Mouse (Mus musculus) cerebellum, postnatal 36 days (tissue): ENCODE data around the gene Dusp16.

ENCODE experiments used
- DNase-seq, 2 experiments: peaks; one replicate each; pipeline ENCODE4 v3.0.0; 2021 to 2022; ENCODE audit warnings: mixed read lengths in 2 of 2

Gene Dusp16

DNA sequence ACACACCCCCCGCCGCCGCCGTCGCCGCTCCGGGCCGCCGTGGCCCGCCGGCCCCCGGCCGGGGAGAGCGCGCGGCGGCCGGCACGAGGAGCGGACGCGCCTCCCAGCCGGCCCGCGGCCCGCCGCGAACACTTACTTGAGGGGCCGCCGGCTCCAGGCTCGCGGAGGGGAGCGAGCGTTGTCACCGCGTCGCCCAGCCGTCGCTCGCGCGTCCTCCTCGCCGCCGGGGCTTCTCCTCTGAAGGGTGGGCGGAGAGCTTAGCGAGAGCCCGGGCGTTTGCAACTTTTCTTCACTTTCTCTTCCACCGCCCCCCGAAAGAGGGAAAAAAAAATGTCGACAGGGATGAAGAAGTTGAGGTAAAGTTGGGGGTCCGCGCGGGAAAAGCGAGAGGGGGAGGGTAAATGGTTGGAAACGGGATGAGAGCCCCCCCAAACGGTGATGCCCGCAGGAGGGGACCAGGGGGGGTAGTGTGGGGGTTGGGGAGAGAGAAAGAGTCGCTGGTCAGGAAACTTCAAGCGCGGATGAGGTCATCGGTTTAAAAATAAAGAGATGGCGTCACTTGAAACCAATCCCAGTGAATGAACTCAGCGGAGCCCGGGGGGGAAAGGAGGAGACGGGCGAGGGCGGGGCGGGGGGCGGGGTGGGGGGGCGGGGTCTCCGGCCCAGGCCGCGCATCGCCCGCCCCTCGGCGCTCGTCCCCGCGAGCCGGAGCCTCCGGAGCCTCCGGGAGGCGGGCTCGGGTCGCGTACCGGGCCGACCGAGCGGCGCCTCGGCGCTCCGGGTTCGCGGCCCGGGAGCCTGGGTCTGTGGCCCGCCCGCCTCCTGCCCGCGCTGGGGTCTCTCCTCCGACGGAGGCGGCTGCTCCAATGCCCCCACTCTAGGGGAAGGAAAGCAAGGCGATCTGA, at the start of gene Dusp16:
TSS of gene Dusp16 (minus strand) at position 485 of the 905 bp plus-strand sequence.
- DNase-seq = peak; percentile 81 to 90

DNA sequence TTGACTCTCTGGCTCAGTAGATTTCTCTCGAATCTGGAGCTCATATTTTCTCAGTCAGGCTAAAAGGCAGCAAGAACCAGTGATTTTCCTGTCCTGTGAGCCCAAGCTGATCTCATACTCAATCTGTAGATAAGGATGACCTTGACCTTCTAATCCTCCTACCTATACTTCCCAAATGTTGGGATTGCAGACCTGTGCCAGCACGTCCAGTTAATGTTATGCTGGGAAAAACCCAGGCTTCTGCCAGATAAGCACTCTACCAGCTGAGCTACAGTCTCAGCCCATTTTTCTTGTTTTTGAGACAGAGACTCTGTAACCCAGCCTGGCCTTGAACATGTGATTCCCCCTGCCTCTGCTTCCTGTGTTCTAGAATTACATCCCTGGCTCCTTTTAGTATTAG, 47.9 kb upstream of the Dusp16 start:
- DNase-seq = no peak

DNA sequence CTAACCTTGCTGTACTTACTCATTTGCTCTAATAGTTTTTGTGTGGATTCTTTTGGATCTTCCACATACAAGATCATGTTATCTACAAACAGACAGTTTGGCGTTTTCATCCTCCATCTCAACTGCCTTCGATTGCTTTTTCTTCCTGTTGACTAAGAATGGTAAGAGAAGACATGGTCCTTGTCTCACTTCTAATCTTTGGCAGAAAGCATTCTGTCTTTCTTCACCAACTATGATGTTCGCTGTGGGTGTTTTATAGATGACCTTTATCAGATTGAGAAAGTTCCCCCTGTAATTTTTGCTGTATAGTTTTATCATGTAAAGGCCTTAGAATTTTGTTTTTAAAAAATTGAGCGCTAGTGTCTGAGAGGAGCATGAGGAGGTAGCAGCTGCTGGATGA, 45.7 kb upstream of the Dusp16 start:
- no peak for DNase-seq

DNA sequence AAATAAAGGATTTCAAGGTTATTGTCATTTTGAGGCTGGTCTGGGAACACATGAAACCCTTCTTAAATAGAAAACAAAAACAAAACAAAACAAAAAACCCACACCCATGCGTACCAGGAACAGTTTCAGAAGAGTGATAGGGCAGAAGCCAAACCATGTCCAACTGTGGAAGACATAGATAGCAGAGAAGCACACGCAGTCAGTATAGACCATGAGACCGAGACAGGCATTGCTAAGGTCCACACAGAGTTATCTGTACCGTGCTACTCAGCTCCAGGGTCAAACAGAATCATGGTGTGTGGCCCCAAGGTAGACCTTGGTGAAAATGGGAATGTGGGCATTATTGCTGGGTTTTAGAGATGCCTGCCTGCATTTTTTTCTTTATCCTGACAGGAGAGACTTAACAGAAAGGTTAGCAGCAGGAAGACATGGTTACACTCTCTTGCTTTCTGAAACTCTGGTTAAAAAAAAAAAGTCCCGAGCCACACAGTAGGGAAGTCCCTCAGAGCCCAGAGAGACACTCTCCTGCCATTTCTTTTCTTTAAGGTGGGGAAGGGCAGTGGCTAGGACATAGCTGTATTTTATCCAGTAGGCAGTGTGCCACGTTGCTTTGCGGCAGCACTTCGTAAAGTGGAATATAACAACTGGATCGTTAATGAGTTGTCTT, 42.3 kb upstream of the Dusp16 start:
- no peak for DNase-seq

DNA sequence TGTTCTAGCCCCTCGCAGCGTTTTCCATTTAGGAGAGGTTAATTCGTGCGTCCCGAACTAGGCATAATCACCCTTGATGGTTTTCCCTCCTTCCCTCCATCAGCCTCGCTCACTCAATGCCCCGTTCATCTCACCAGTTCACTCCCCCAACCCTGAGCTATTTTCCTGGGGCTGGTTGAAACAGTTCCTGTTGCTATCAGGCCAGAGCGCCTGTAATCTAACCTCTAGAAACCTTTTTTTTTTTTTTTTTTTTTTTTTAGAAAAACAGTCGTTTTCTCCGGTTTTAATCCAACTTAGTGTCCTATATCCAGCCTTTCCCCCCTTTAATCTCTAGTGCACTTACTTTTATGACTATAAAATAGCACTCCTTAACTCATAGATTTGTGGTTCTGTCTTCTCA, 38.4 kb upstream of the Dusp16 start:
- no peak for DNase-seq

DNA sequence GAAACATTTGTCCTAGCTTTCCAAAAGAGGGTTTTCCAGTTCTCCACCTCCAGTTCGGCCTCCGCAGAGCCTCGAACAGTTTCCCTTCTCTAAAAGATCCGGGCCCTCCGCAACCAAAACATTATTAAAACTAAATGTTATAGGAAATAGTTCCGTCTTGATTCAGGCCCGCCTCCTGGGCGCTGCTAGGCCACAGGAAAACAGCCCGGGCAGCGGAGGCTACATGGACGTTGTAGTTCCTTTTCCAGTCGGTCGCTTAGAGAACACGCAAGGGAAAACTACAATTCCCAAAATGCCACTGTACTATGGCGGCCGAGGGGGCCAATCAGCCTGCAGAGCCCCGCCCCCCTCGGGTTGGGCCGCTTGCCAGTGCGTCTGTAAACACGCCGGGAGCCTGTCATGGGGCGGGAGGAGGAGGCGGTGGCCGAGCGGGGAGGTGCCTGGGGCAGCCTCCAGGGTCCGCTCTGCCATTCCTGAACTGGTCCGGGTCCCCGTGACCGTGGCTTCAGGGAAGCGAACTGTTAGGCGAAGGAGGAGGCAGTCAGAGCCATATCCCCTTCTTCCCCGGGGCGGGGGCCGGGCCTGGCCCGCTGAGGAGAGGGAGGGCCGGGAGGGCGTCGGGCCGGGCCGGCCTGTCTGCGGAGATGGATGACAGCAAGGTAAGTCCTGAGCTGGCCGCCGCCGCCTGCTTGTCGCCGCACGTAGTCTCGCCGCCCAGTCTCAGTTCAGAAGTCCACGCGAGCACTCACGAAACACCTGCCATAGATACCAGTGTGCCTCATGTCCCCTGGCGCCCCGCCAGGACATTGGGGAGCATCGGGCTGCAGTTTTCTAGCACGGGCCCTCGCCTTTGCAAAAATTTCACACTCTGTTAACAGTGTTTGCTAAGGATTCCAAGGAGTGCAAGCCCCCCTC, 37.6 kb upstream of the Dusp16 start, which contains the start of gene Crebl2:
TSS of gene Crebl2 (plus strand) at position 369 of the 915 bp plus-strand sequence.
- peak; percentile 100 for DNase-seq

DNA sequence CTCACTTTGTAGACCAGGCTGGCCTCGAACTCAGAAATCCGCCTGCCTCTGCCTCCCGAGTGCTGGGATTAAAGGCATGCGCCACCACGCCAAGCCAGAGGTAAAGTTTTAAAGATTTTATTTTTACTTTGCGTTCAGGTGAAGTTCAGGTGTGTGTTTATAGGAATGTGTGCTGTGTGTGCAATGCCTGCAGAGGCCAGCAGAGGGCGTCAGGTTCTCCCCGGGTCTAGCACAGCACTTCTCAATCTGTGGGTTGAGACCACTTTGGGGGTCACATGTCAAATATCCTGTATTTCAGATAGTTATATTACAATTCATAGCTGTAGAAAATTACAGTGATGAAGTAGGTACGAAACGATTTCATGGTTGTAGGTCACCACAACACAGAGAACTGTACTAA, 30.4 kb upstream of the Dusp16 start:
- no peak for DNase-seq

DNA sequence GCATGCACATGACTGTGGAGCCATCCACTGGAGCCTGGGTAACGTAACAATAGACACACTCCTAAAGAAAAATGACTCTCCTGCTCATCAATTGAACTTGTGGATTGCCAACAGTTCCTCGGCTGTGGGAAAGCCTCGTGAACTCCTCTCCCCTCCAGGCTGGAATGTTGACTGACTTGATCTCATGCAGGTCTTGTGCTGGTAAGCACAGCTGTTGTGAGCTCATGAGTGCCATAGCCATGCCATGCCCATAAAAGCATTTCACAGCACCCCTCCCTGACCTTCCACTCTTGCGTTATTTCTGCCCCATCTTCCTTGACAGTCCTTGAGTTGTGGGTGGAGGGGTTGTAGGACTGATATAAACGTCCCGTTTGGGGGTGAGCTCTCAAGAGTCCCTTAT, 28.0 kb upstream of the Dusp16 start:
- DNase-seq = no peak

DNA sequence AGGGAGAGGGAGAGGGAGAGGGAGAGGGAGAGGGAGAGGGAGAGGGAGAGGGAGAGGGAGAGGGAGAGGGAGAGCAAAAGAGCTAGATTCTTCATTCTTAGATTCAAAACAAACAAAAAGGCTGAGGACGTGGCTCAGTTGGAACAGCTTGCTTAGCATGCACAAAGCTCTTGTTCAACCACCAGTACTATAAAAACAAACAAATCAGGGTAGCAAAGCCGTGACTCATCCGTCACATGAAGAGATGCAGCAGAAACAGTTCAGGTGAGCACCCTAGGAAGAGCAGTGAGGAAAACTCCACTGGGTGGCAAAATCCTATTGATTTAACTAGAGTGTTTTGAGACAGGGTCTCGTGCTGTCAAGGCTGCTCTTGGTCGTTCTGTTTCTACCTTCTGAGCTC, 27.3 kb upstream of the Dusp16 start:
- DNase-seq = no peak

DNA sequence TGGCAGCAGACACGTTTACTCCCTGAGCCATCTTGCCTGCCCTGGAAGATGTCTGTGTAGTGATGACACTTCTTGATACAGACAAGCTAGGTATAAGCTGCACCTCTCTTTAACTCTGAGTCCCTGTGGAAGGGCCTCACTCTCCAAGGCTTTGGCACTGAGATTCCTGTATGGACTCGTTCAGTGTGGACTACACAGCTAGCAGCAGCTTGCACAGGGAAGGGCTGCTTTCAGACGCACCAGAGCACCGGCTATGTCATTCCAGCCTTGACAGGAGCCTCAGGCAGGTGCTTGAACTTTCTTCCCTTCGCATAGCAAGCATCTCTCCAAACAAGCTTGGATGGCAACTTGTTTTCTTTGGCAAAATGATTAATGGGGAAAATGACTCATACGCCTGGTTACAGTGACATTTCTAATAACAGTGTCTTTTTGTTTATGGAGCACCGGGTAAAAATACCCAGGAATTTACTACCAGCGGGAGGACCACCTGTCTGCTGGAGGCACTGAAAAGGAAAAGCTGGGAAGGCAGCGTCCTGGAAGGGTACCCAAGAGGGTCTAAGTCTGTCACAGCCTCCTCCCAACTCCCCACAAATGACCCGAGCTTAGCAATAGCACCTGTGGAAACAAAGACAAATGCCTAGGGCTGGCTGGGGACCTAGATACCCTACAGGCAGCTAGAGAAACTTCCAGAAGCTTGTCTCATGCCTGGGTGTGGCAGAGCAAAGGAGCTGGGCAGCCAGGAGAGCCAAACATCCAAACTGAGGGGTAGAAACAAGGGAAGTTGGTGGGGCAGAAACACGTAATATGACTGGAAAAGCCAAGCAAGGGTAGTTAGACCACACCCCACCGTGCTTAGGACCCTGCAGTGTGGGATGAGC, 24.9 kb upstream of the Dusp16 start:
- no peak for DNase-seq

DNA sequence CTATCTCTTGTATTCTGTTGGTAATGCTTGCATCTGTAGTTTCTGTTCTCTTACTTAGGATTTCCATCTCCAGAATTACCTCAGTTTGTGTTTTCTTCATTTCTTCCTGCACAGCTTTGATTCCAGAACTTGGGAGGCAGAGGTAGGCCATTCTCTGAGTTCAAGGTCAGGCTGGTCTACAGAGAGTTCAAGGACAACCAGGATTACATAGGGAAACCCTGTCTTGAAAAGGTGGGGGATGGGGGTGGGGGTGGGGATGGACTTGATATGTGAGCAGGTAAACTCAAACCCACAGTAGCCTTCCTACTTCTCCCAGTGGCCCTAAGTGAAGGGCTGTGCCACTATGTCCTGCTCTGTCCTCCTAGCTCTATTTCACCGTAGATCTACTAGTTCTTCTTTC, 20.6 kb upstream of the Dusp16 start:
- DNase-seq = no peak

DNA sequence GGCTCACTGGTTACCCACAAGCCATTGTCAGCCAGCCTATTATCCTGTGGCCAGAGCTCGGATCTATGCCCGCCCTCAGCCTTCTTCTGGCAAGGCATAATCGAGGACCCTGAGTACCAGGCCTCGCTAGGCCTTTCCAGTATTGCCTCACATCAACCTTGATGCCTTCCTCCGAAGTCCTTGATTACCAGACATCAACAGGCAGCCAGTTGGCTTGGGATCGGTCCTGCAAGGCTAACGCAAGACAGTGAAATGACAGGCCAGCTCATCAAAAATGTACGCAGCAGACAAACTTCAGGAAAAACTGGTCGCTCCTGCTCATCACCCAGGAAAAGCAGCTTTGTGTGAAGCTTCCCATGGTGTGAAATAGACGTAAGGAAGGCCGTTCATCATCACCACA, 15.4 kb upstream of the Dusp16 start:
- DNase-seq = no peak

DNA sequence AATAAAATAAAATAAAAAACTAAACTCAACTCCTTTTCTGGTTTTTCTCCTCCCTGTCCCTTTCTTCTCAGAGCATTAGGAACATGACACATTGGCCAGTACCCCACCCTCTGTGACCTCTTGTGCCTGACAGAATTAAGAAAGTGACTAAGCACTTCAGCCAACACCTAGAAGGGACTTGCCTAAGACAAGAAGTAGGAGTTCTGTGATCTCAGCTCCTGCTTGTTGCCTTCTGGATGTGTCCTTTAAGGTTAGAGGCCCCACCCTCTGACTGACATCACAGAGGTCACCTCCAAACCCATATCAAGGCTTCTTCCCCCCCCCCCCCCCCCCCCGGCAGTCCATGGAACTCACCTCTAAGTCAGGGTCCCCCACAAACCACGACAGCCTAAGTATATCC, 14.7 kb upstream of the Dusp16 start:
- no peak for DNase-seq

DNA sequence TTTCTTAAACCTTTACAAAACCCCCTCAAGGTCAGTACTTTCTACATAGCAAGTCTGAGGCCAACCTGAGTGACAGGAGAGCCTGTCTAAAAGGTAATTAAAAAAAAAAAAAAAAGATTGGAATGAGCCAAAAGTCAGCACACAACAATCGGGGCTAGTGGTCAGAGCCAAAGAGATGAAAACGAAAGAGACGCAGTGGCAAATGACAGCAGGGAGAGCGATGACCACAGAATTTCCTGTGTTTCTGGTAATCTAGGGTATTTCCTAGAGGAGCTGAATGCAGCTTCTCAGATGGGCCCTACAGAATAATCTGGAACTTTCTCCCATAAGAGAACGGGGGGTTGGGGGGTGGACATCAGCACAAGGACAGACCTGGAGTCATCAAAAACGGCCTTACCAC, 13.7 kb upstream of the Dusp16 start:
- DNase-seq = no peak

DNA sequence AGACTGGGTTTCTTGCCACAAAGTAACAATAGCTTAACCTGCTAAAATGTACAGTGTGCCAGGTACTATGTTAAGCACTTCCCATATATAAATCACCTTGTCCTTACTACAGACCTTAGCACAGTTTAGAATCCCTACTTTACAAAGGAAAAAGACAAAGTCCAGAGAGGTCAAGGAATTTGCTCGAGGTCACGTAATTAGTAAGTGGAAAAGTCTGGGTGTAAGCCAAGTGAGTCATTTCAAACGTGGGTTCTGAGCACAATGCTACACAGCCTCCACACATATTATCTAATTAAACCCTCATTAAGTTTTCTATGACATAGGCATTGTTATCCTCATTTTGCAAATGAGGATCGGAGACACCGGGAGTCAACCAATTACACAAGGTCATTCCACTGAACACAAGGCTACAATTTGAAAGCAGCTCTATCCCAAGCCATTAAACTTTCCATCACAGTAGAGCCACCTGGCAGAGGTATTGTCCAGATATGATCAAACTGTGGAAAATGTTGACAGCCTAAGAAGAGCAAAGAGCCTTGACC, 12.4 kb upstream of the Dusp16 start:
- DNase-seq = no peak

DNA sequence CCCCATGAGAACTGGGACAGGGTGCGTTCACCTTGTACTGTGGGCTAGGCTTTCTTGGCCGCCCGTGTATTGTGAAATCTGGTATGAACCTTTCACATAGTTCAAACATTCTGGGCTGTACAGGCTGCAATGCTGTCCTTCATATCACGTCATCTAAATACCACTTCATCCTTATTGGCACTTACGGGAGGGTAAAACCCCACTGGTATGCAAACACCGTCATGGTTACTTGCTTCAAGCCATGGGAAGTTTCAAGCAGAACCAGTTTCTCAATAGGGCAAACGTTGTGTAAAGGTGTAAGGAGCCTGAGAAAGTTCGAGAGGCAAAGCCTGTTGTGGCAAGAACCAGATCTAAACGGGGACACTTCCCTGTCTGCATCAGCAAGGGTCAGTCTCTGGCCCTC, 10.2 kb upstream of the Dusp16 start:
- DNase-seq = no peak

DNA sequence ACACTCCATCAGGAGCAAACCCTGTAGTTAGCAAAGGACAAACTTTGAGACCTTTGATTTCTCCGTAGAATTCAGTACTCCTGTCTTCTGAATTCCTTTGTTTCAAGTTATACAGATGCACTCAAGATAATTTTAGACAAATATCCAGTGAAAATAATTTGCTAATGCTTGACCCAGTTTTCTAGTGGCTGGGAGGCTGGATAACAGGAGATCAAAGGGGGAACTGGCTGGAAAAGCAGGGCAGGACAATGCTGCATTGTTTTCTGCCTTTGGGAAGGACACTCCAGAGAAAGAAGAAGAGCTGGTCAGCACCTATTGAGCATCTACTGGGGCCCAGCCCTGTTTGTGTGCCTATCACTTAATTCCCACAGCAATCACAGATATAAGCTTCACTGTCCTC, 9.1 kb upstream of the Dusp16 start:
- DNase-seq = no peak

DNA sequence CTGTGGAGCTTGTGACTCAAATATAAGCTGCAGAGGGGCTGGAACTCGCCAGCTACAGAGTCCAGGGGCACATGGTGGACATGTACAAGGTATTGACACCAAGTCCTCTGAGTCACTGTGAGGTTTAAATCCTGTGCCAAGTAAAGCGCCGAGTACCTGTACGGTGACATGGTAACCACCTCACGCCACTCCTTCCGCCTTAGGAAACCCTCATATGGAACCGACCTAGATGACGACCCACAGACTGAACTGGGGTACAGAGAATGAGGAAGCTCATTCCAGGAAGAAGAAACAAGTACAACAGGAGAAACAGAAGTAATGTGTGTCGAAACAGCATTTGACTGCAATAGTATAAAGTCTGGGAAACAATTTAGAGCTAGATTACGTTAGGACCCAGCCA, 3.9 kb upstream of the Dusp16 start:
- DNase-seq = no peak

DNA sequence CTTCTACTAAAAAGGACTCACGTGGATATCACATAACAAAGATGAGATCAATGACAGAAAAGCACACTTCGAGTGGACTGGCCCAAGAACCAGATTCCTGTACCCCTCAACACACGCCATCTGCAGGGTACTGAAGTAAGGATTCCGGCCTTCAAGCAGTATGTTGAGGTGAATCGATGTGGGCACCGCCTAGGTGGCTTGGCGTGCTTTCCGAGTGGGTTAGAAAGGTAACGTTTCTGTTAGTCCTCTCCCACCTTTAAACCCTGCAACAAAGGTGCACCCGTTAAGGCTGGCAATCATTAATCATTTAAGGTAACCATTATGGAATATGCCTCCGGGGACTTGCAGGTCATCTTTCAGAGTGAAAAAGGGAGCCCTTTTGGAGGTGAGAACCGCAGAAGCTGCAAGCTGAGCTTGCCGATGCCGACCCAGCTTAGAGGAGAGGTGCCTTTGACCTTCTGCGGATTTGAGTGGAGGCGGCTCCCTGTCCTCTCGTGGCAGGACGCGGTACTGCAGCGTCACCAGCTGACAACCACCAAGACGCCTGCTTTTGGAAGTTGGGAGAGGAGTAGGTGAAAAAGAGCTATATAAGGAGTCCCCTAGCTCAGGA, 1.6 kb upstream of the Dusp16 start:
- peak; percentile 89 for DNase-seq

DNA sequence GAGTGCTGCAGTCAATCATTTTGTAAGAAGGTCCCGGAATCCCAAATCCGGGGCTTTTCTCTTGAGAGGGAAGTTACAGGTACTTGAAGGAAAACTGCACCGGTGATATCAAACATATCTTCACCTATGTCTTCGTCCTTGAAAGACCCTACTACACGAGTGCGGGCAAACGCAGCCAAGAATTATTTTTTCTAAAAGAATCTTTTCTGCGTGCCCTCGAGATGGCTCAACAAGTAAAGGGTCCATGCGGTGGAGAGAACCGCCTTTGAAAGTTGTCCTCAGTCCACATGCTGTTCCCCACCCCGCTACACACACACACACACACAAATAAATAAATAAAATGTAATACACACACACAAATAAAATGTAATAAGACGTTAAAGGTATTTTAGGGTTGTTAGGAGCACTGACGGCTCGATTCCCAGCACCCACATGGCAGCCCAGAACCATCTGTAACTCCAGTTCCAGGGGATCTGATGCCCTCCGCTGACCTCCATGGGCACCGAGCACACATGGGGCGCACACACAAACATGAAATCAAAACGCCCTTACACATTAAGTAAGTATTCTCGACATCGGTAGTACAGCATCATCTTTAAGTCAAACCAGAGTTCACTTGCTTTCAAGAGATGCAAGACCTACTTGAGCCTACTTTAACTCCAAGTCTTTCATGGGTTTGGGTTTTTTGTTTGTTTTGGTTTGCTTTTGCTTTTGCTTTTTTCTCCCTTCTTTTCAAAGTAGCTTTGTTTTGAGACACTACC, 801 bp upstream of the Dusp16 start:
- DNase-seq = no peak
